Mouse (Mus musculus): ENCODE results near the gene Pts. TPM values are rescaled to one million over a fixed set of nuclear protein-coding genes. Genes with fewer than 3 reads are reported as not detected.

Pts gene
- polyA plus RNA-seq, 1 experiment from 2014 or later, result 76.8 TPM

DNA sequence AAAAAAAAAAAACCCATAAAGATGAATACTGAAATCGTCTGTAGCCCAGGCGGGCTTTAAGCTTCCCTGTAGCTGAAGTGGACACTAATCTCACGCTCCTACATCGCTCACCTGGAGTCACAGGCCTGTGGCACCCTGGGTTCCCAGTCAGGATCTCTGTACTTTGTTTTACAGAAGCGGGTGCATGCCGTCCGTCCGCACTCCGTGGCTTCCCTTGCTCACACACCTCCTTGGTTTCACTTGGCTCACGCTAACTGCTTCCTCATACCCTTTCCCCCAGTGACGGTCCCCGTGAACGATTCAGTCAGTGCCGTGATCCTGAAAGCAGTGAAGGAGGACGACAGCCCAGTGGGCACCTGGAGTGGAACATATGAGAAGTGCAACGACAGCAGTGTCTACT is 29.7 kb downstream of the Pts start:
- H3K9me3 ChIP-seq (ENCODE audit: control insufficient read depth, low read length), result no peaks in the 10 kb centered on the region
- H3K36me3 ChIP-seq (ENCODE audit: control insufficient read depth, insufficient read depth, low read length), result no peaks in the 10 kb centered on the region
- no peak for ATAC-seq (ENCODE audit: low FRiP score)
- no peak overlapping the region for H3K4me3 ChIP-seq (ENCODE audit: low read depth, low read length)
- no peak for DNase-seq (ENCODE audit: low spot score, missing footprints)
- H3K27me3 ChIP-seq (ENCODE audit: control insufficient read depth, insufficient read depth, low read length), result no peaks in the 10 kb centered on the region; the same call in 1 of the 2 replicates
- H3K9ac ChIP-seq (ENCODE audit: low read length), result no peak overlapping the region
- 87% methylated on average over 16 of the region's 16 CpGs for WGBS
- no peak overlapping the region for H3K27ac ChIP-seq (ENCODE audit: low read depth, low read length)
- H3K4me1 ChIP-seq (ENCODE audit: control insufficient read depth, insufficient read depth, low read length), result peaks cover 7% of the 10 kb centered on the region
- no peak overlapping the region for H3K4me2 ChIP-seq

DNA sequence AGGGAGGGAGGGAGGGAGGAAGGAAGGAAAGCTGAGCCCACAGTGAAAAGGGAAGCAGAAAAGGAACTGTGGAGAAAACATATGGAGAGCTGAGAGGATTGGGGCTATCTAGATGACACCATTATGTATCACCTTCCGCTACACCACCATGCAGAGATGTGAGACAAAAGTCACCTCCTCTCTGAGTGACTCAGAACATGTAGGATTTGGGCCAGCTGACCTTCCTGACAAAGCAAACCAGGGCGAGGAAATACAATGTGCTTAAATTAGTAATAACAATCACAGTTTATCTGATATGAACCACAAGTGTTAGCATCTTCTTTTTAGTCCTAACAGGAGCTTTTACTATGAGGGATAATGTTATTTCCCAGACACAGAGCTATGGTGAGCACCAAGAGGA is 31.0 kb downstream of the Pts start:
- Histone ChIP-seq H3K27ac (ENCODE audit: low read depth, low read length) (no peak overlapping the region), H3K27me3 (ENCODE audit: control insufficient read depth, insufficient read depth, low read length) (no peaks in the 10 kb centered on the region; the same call in 1 of the 2 replicates), H3K9ac (ENCODE audit: low read length) (no peak overlapping the region), H3K4me3 (ENCODE audit: low read depth, low read length) (no peak overlapping the region), H3K9me3 (ENCODE audit: control insufficient read depth, low read length) (no peaks in the 10 kb centered on the region), H3K36me3 (ENCODE audit: control insufficient read depth, insufficient read depth, low read length) (no peaks in the 10 kb centered on the region), H3K4me1 (ENCODE audit: control insufficient read depth, insufficient read depth, low read length) (peaks cover 7% of the 10 kb centered on the region), H3K4me2 (no peak overlapping the region)
- ATAC-seq (ENCODE audit: low FRiP score) (no peak), DNase-seq (ENCODE audit: low spot score, missing footprints) (no peak)
- 89% methylated on average over 2 of the region's 2 CpGs for WGBS

DNA sequence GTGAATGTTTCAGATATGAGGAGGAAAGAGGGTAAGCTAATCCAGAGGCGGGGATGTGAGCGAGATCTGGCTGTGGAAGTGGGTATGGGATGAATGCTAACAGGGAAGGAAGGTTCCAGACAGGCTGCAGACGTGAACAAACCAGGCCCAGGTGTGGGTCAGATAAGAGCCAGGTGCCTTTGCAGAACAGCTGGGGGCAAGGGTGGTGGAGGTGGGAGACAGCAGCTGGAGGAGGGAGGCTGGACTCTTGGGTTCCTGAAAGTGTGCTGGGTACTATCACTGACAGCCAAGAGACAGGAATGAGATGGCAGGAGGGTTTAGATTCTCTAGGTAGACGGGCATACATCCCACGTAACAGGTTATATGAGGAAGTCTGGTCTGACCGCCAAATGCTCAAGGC is 31.4 kb downstream of the Pts start:
- no peaks in the 10 kb centered on the region for H3K36me3 ChIP-seq (ENCODE audit: control insufficient read depth, insufficient read depth, low read length)
- H3K27me3 ChIP-seq (ENCODE audit: control insufficient read depth, insufficient read depth, low read length), result no peaks in the 10 kb centered on the region; the same call in 1 of the 2 replicates
- ATAC-seq (ENCODE audit: low FRiP score) (no peak), DNase-seq (ENCODE audit: low spot score, missing footprints) (peak; percentile 56)
- no peaks in the 10 kb centered on the region for H3K9me3 ChIP-seq (ENCODE audit: control insufficient read depth, low read length)
- no peak overlapping the region for H3K4me2 ChIP-seq
- WGBS, result 86% methylated on average over 6 of the region's 6 CpGs
- no peak overlapping the region for H3K27ac ChIP-seq (ENCODE audit: low read depth, low read length)
- H3K4me3 ChIP-seq (ENCODE audit: low read depth, low read length), result no peak overlapping the region
- H3K9ac ChIP-seq (ENCODE audit: low read length), result no peak overlapping the region
- H3K4me1 ChIP-seq (ENCODE audit: control insufficient read depth, insufficient read depth, low read length), result peaks cover 7% of the 10 kb centered on the region

DNA sequence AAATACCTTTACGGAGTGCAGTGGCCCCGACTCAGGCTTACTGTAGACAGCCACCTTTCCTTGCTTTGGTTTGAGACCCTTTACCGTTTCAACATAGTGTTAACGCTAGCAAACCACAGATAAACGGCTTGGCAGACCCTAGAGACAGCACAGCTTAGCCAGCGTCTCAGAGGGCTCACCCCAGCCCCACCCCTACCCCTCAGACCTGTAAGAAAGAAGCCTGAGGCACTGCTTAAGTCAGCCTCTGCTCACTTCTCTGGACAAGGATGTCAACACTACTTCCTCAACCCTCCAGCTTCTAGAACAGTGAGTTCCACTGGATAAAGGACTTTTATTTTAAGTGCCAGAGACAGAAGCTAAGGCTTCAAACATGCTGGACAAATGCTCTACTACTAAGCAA is 32.0 kb downstream of the Pts start:
- H3K4me3 ChIP-seq (ENCODE audit: low read depth, low read length), result no peak overlapping the region
- no peak overlapping the region for H3K9ac ChIP-seq (ENCODE audit: low read length)
- peaks cover 7% of the 10 kb centered on the region for H3K4me1 ChIP-seq (ENCODE audit: control insufficient read depth, insufficient read depth, low read length)
- no peaks in the 10 kb centered on the region for H3K36me3 ChIP-seq (ENCODE audit: control insufficient read depth, insufficient read depth, low read length)
- H3K27ac ChIP-seq (ENCODE audit: low read depth, low read length), result no peak overlapping the region
- 21% methylated on average over 6 of the region's 6 CpGs for WGBS
- no peaks in the 10 kb centered on the region; the same call in 1 of the 2 replicates for H3K27me3 ChIP-seq (ENCODE audit: control insufficient read depth, insufficient read depth, low read length)
- H3K9me3 ChIP-seq (ENCODE audit: control insufficient read depth, low read length), result no peaks in the 10 kb centered on the region
- DNase-seq (ENCODE audit: low spot score, missing footprints), result peak; percentile 81
- no peak overlapping the region; the same call in 1 of the 2 replicates for H3K4me2 ChIP-seq
- ATAC-seq (ENCODE audit: low FRiP score), result no peak

DNA sequence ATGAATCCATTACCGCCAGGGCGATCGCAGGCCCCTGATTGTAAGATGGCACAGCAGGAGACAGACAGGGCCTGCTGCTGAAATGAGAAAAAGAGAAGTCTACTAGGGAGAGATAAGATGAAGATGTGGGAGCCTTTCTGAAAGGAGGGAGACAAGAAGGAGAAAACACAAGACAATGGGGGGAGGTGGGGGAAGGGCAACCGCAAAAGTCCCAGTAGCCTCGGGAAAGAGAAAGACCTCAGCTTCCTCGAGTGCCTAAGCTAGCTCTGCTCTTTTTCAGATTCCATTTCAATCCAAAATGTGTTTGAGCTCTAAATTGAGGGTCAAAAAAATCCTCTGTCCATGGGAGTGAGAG is 32.4 kb downstream of the Pts start:
- H3K4me1 ChIP-seq (ENCODE audit: control insufficient read depth, insufficient read depth, low read length), result peaks cover 7% of the 10 kb centered on the region
- no peaks in the 10 kb centered on the region for H3K36me3 ChIP-seq (ENCODE audit: control insufficient read depth, insufficient read depth, low read length)
- no peak for ATAC-seq (ENCODE audit: low FRiP score)
- H3K27me3 ChIP-seq (ENCODE audit: control insufficient read depth, insufficient read depth, low read length), result no peaks in the 10 kb centered on the region; the same call in 1 of the 2 replicates
- peak; percentile 94 for DNase-seq (ENCODE audit: low spot score, missing footprints)
- H3K9ac ChIP-seq (ENCODE audit: low read length), result peak overlapping the region; percentile 41; the same call in 1 of the 2 replicates
- 22% methylated on average over 6 of the region's 6 CpGs for WGBS
- H3K4me3 ChIP-seq (ENCODE audit: low read depth, low read length), result no peak overlapping the region
- H3K4me2 ChIP-seq, result peak overlapping the region; percentile 11; the same call in 1 of the 2 replicates
- H3K9me3 ChIP-seq (ENCODE audit: control insufficient read depth, low read length), result no peaks in the 10 kb centered on the region
- H3K27ac ChIP-seq (ENCODE audit: low read depth, low read length), result no peak overlapping the region

GRCm38 (mm10) chr9:50495405-50496150 is 32.9 kb downstream of the Pts start:
- 69% methylated on average over 10 of the region's 10 CpGs for WGBS
- peaks cover 7% of the 10 kb centered on the region for H3K4me1 ChIP-seq (ENCODE audit: control insufficient read depth, insufficient read depth, low read length)
- H3K36me3 ChIP-seq (ENCODE audit: control insufficient read depth, insufficient read depth, low read length), result no peaks in the 10 kb centered on the region
- DNase-seq (ENCODE audit: low spot score, missing footprints), result no peak
- H3K27ac ChIP-seq (ENCODE audit: low read depth, low read length), result no peak overlapping the region
- no peaks in the 10 kb centered on the region; the same call in 1 of the 2 replicates for H3K27me3 ChIP-seq (ENCODE audit: control insufficient read depth, insufficient read depth, low read length)
- H3K4me3 ChIP-seq (ENCODE audit: low read depth, low read length), result no peak overlapping the region
- H3K9me3 ChIP-seq (ENCODE audit: control insufficient read depth, low read length), result no peaks in the 10 kb centered on the region
- ATAC-seq (ENCODE audit: low FRiP score), result 0 out of 2 replicates have a peak, but pooled peaks have one; percentile 19
- peak overlapping the region; percentile 11; the same call in 1 of the 2 replicates for H3K4me2 ChIP-seq
- H3K9ac ChIP-seq (ENCODE audit: low read length), result peak overlapping the region; percentile 41; the same call in 1 of the 2 replicates

DNA sequence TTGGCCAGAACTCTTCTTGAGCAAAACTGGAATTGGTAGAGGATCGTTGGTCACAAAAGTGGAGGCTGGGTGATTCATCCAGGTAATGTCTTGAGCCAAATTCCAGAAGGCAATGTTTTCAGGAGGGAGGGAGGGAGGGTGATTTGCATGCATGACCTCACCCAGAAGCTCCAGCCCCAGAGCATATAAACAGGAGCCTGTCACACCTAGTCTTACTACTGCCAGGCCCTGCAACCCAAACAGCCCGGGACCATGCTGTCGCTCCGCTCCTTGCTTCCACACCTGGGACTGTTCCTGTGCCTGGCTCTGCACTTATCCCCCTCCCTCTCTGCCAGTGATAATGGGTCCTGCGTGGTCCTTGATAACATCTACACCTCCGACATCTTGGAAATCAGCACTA is 34.2 kb downstream of the Pts start, which contains the start of gene Plet1:
Plet1 (plus strand) TSS at position 215 of the 400 bp plus-strand sequence.
- ATAC-seq (ENCODE audit: low FRiP score), result no peak
- no peak within 1 kb of the TSS for H3K27ac ChIP-seq (ENCODE audit: low read depth, low read length)

DNA sequence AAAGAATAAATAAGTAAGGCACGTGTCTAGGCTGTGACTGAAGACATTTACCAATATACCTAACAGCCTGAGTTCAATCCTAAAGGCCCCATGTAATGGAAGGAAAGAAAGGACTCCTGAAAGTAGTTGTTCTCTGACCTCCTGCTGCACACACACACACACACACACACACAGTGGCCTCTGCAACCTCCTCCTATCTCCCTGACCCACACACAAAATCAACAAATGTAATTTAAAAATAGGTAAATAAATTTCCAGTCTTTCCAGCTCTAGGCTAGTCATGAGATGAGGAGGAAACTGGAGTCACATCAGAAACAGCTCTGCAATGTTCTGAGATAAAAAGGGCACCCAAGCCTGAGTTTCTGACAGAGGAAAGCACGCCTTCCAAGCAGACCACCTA is 34.7 kb downstream of the Pts start:
- no peak overlapping the region for H3K27ac ChIP-seq (ENCODE audit: low read depth, low read length)
- H3K36me3 ChIP-seq (ENCODE audit: control insufficient read depth, insufficient read depth, low read length), result no peaks in the 10 kb centered on the region
- no peaks in the 10 kb centered on the region; the same call in 1 of the 2 replicates for H3K27me3 ChIP-seq (ENCODE audit: control insufficient read depth, insufficient read depth, low read length)
- DNase-seq (ENCODE audit: low spot score, missing footprints), result peak; percentile 45
- no peak overlapping the region for H3K9ac ChIP-seq (ENCODE audit: low read length)
- H3K4me1 ChIP-seq (ENCODE audit: control insufficient read depth, insufficient read depth, low read length), result peaks cover 7% of the 10 kb centered on the region
- no peak for ATAC-seq (ENCODE audit: low FRiP score)
- 66% methylated on average over 2 of the region's 2 CpGs for WGBS
- H3K4me3 ChIP-seq (ENCODE audit: low read depth, low read length), result no peak overlapping the region
- no peaks in the 10 kb centered on the region for H3K9me3 ChIP-seq (ENCODE audit: control insufficient read depth, low read length)
- H3K4me2 ChIP-seq, result no peak overlapping the region

More for the DNA sequence above, 34.2 kb downstream of the Pts start, which contains the start of gene Plet1:
- Histone ChIP-seq H3K4me3 (ENCODE audit: low read depth, low read length) (no peak within 1 kb of the TSS), H3K4me1 (ENCODE audit: control insufficient read depth, insufficient read depth, low read length) (peaks cover 7% of the 10 kb centered on the region), H3K27me3 (ENCODE audit: control insufficient read depth, insufficient read depth, low read length) (no peaks in the 10 kb centered on the region; the same call in 1 of the 2 replicates), H3K9me3 (ENCODE audit: control insufficient read depth, low read length) (no peaks in the 10 kb centered on the region), H3K4me2 (no peak within 1 kb of the TSS), H3K36me3 (ENCODE audit: control insufficient read depth, insufficient read depth, low read length) (no peaks in the 10 kb centered on the region), H3K9ac (ENCODE audit: low read length) (no peak within 1 kb of the TSS)
- no peak for DNase-seq (ENCODE audit: low spot score, missing footprints)
- WGBS, result 83% methylated on average over 6 of the region's 6 CpGs

- Histone ChIP-seq H3K4me2 (no peak overlapping the region), H3K4me1 (ENCODE audit: control insufficient read depth, insufficient read depth, low read length) (peaks cover 7% of the 10 kb centered on the region), H3K4me3 (ENCODE audit: low read depth, low read length) (no peak overlapping the region), H3K36me3 (ENCODE audit: control insufficient read depth, insufficient read depth, low read length) (no peaks in the 10 kb centered on the region), H3K27me3 (ENCODE audit: control insufficient read depth, insufficient read depth, low read length) (no peaks in the 10 kb centered on the region; the same call in 1 of the 2 replicates), H3K27ac (ENCODE audit: low read depth, low read length) (no peak overlapping the region), H3K9ac (ENCODE audit: low read length) (no peak overlapping the region), H3K9me3 (ENCODE audit: control insufficient read depth, low read length) (no peaks in the 10 kb centered on the region)
- DNase-seq (ENCODE audit: low spot score, missing footprints), result peak; percentile 76
- no peak for ATAC-seq (ENCODE audit: low FRiP score)
- 91% methylated on average over 2 of the region's 2 CpGs for WGBS
These were observed 36.9 kb downstream of the Pts start for GRCm38 (mm10) chr9:50491531-50492045.
